Mouse (Mus musculus) B cell, adult 67 days (primary cell): Measurements from ENCODE around the gene 1700007K13Rik. TPM values are rescaled to one million over a fixed set of nuclear protein-coding genes. Genes with fewer than 3 reads are reported as not detected.

Experiments used
- total RNA-seq, 2 experiments: library from RNA; stranded (reverse); gene quantifications; 4 replicates each; pipeline ENCODE4 v1.2.4; 2023

The 1700007K13Rik gene
- total RNA-seq: not detected

GRCm38 (mm10) chr2:28465836-28466518 lies at the start of gene 1700007K13Rik:
Gene 1700007K13Rik (minus strand): TSS chr2:28466332.

GRCm38 (mm10) chr2:28512798-28513401 lies 46.8 kb upstream of the 1700007K13Rik start, which contains the start of gene Ralgds:
Gene Ralgds (plus strand): TSS chr2:28513125.

GRCm38 (mm10) chr2:28505795-28506194 lies 39.7 kb upstream of the 1700007K13Rik start, which contains the start of gene Gm10134:
Gene Gm10134 (plus strand): TSS chr2:28506095.

GRCm38 (mm10) chr2:28496671-28497070 lies 30.5 kb upstream of the 1700007K13Rik start, which contains the start of gene Gbgt1:
Gene Gbgt1 (plus strand): TSS chr2:28496891.

GRCm38 (mm10) chr2:28467860-28468485 lies 1.8 kb upstream of the 1700007K13Rik start, which contains the start of gene Mrps2:
Gene Mrps2 (plus strand): TSS chr2:28468066.

GRCm38 (mm10) chr2:28446515-28447314 lies 19.4 kb downstream of the 1700007K13Rik start, which contains the start of gene Ppp1r26:
Gene Ppp1r26 (plus strand): TSS chr2:28446800.

Other genes starting within 250 kb of the 1700007K13Rik start
- under 1 TPM in 1 of 2 experiments, not detected in 1; 0.09 TPM for gene Ppp1r26, start 19.5 kb downstream of the 1700007K13Rik start, total RNA-seq
- 10 to 100 TPM; 25.9 to 27.7 TPM for gene Mrps2, start 1.7 kb upstream of the 1700007K13Rik start, total RNA-seq
- not detected for gene Gbgt1, start 30.6 kb upstream of the 1700007K13Rik start, total RNA-seq
- gene Gm10134, start 39.8 kb upstream of the 1700007K13Rik start, total RNA-seq: 1 to 10 TPM in 1 of 2 experiments, not detected in 1; 3.0 TPM
- 100 to 1,000 TPM in 1 of 2 experiments, 10 to 100 TPM in 1; 68.6 to 101 TPM for gene Ralgds, start 46.8 kb upstream of the 1700007K13Rik start, total RNA-seq
- gene Cel, start 97.1 kb upstream of the 1700007K13Rik start, total RNA-seq: not detected
- gene Gtf3c5, start 117.4 kb upstream of the 1700007K13Rik start, total RNA-seq: 10 to 100 TPM; 27.5 to 31.1 TPM
- not detected for gene Gfi1b, start 155.7 kb upstream of the 1700007K13Rik start, total RNA-seq
- gene Tsc1, start 174.9 kb upstream of the 1700007K13Rik start, total RNA-seq: 10 to 100 TPM; 43.8 to 51.3 TPM
- 1 to 10 TPM; 2.6 to 3.2 TPM for gene Spaca9, start 233.4 kb upstream of the 1700007K13Rik start, total RNA-seq
- gene Ak8, start 233.8 kb upstream of the 1700007K13Rik start, total RNA-seq: 1 to 10 TPM in 1 of 2 experiments, under 1 TPM in 1; 0.99 to 1.7 TPM